Mouse (Mus musculus): ENCODE results near the gene Bmp8b. TPM values are rescaled to one million over a fixed set of nuclear protein-coding genes. Genes with fewer than 3 reads are reported as not detected.

The Bmp8b gene
- not detected for total RNA-seq (2023)

DNA sequence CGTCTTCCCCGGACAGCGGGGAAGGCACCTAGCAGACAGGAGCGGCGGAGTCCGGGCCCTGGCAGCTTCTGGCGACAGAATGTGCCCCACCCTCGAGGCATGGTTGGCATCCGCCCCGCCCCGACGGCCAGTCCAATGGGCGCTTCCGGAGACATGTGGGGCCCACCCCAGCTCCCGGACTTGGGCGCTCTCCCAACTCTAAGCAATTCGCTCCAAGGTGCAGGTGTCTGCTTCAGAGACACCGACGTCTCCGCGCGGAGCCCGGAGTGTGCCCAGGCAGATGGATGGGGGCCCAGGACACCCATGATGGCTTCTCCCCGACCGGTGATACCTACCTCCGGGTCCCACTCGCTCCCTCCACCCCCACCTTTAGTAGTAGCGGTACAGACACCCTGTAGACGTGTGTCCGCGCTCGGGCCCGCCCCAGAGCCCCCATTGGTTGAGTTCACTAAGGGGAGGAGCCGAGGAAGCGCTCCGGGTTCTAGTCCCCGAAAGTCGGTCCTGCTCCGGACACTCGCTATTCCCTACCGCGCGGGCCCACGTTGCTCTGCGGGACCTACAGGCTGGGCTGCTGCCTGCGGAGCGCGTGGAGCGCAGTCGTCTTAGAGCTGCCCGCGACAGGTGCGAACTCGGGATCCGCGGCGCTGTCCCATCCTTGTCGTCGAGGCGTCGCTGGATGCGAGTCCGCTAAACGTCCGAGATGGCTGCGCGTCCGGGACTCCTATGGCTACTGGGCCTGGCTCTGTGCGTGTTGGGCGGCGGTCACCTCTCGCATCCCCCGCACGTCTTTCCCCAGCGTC is at the start of gene Bmp8b:
Gene Bmp8b (plus strand): TSS at position 515 of the 800 bp plus-strand sequence.

DNA sequence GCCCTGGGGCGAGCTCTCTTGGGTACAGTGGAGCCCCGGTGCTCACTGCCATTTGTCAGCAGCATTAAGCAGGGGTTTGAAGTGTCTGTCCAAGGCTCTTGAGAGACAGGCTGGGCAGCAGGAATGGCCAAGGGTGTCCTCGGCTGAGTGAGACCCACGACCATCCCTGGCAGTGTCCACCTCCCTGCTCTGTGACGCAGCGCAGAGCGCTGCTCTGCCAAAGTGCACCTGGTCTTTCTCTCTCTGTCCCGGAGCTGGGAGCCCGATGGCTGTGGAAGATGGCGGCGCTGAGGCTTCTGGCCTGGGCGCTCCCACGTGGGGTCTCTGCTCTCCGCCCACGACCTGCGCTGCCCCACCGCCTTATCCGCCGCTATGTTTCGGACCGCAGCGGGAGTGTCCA is 11.0 kb downstream of the Bmp8b start, which contains the start of gene Oxct2b:
Gene Oxct2b (plus strand): TSS at position 256 of the 400 bp plus-strand sequence.

DNA sequence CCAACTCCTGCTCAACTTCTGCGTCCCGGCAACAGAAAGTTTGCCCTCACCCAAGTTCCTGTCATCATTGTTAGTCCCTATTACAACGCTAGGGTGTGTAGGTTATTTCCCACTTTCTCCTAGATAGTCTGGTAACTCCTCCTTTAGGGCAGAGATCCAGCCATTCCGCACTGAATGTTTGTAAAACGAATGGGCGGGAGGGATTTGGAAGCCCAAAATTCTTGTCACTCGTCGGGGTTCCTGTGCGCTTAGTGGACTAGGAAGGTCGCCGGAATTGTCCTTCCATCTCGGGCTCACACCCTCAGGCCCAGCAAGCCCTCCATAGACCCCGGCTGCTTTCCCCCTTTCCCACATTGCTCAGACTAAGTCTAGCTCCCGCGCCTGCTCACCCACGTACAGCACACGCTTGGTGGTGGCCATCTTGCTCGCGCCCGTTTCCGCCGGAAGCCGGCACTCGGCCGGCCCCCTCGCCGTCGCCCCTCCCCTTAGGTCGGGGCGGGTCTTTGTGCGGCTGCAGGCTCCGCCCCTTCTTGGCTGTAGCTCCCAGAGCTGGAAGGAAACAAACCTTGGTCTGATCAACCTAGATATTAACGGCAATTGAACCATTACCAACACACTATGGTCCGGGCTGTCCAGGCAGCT is 34.7 kb downstream of the Bmp8b start, which contains the start of gene Ppie:
Gene Ppie (minus strand): TSS at position 439 of the 642 bp plus-strand sequence.

Other genes starting within 250 kb of the Bmp8b start
- gene Cap1, start 219.1 kb upstream of the Bmp8b start, total RNA-seq (2023) = 100 to 1,000 TPM; 415 to 417 TPM
- under 1 TPM; 0.58 to 0.68 TPM for gene Mfsd2a, start 144.0 kb upstream of the Bmp8b start, total RNA-seq (2023)
- gene Mycl, start 109.5 kb upstream of the Bmp8b start, total RNA-seq (2023) = under 1 TPM; 0.75 to 0.83 TPM
- gene Trit1, start 88.6 kb upstream of the Bmp8b start, total RNA-seq (2023) = 10 to 100 TPM; 25.6 to 26.1 TPM
- not detected for gene Oxct2b, start 11.1 kb downstream of the Bmp8b start, total RNA-seq (2023)
- 10 to 100 TPM; 52.2 to 55.5 TPM for gene Ppie, start 34.8 kb downstream of the Bmp8b start, total RNA-seq (2023)
- not detected for gene Hpcal4, start 78.1 kb downstream of the Bmp8b start, total RNA-seq (2023)
- gene Nt5c1a, start 96.3 kb downstream of the Bmp8b start, total RNA-seq (2023) = not detected
- gene Heyl, start 128.4 kb downstream of the Bmp8b start, total RNA-seq (2023) = under 1 TPM; 0.29 to 0.77 TPM
- 100 to 1,000 TPM; 106 to 111 TPM for gene Pabpc4, start 157.2 kb downstream of the Bmp8b start, total RNA-seq (2023)
- gene Oxct2a, start 218.5 kb downstream of the Bmp8b start, total RNA-seq (2023) = under 1 TPM; 0.29 to 0.53 TPM
- under 1 TPM; 0.38 to 0.92 TPM for gene Bmp8a, start 238.1 kb downstream of the Bmp8b start, total RNA-seq (2023)